8 mouse cellular contexts compared by ENCODE assay signal in genomic region chr2:30952824-30953490, GRCm38 (mm10). TPM values are rescaled to one million over a fixed set of nuclear protein-coding genes. Genes with fewer than 3 reads are reported as not detected.
A peak's percentile ranks its signal among the peaks of the same experiment; 100 is the strongest.
DNase-seq lines count a peak whose midpoint lies in the region; ATAC-seq lines count a peak whose summit lies in the region.

TSS of gene Tor1b (plus strand) at chr2:30952959.

- ATAC-seq in heart, embryonic 14.5 days (ENCODE audit: insufficient number of reproducible peaks, insufficient read depth, low FRiP score, low read depth) = peak; percentile 80
- ATAC-seq in liver, embryonic 15.5 days (ENCODE audit: insufficient read depth) = peak; percentile 77
- peak; percentile 84 for ATAC-seq in neural tube, embryonic 12.5 days (ENCODE audit: low FRiP score, low read depth)

- peak; percentile 76 to 79 for DNase-seq in CD8-positive naive resting alpha-beta T cell, adult 2 months (ENCODE audit: low read depth in 2 of 2, low spot score in 2 of 2)
- peak; percentile 49 for DNase-seq in fibroblast of lung, adult 2 months (ENCODE audit: low read depth)
- peak; percentile 90 for DNase-seq in kidney, postnatal 14 days
- DNase-seq in telencephalon, adult 2 months (ENCODE audit: low read depth, low spot score) = peak; percentile 91

- peak within 1 kb of the TSS; percentile 88 for H3K4me3 ChIP-seq in brown adipose tissue, adult 24 weeks (ENCODE audit: insufficient read depth, low read depth, low read length)
- H3K4me3 ChIP-seq in heart, embryonic 14.5 days (ENCODE audit: control insufficient read depth in 1 of 2, insufficient read depth in 1 of 2, low read depth in 1 of 2, low read length in 2 of 2) = peak within 1 kb of the TSS; percentile 70
- peak within 1 kb of the TSS; percentile 89 for H3K4me3 ChIP-seq in liver, embryonic 15.5 days (replicated peaks)
- H3K4me3 ChIP-seq in neural tube, embryonic 12.5 days = peak within 1 kb of the TSS; percentile 89

- H3K27me3 ChIP-seq in heart, embryonic 14.5 days (ENCODE audit: control insufficient read depth, insufficient read depth, low read length) = no peaks in the 10 kb centered on the region
- no peaks in the 10 kb centered on the region for H3K27me3 ChIP-seq in liver, embryonic 15.5 days
- no peaks in the 10 kb centered on the region for H3K27me3 ChIP-seq in neural tube, embryonic 12.5 days (replicated peaks)

- H3K27ac ChIP-seq in brown adipose tissue, adult 24 weeks (replicated peaks; ENCODE audit: low read depth, low read length) = peak within 1 kb of the TSS; percentile 63
- H3K27ac ChIP-seq in heart, embryonic 14.5 days (replicated peaks in 1 of 2; ENCODE audit: control insufficient read depth in 1 of 2, insufficient read depth in 1 of 2, low read depth in 2 of 2, low read length in 2 of 2) = peak within 1 kb of the TSS; percentile 60 to 67
- H3K27ac ChIP-seq in liver, embryonic 15.5 days (replicated peaks) = peak within 1 kb of the TSS; percentile 91
- H3K27ac ChIP-seq in neural tube, embryonic 12.5 days = peak within 1 kb of the TSS; percentile 28

- H3K36me3 ChIP-seq in heart, embryonic 14.5 days (ENCODE audit: control insufficient read depth, insufficient read depth, low read length) = peaks cover 29% of the 10 kb centered on the region
- H3K36me3 ChIP-seq in liver, embryonic 15.5 days (replicated peaks) = peaks cover 31% of the 10 kb centered on the region
- peaks cover 31% of the 10 kb centered on the region for H3K36me3 ChIP-seq in neural tube, embryonic 12.5 days

- peaks cover 3% of the 10 kb centered on the region; the same call in 1 of the 2 replicates for H3K4me1 ChIP-seq in brown adipose tissue, adult 24 weeks (ENCODE audit: control insufficient read depth, insufficient read depth, insufficient read length, low read length)
- H3K4me1 ChIP-seq in heart, embryonic 14.5 days (ENCODE audit: control insufficient read depth in 2 of 2, insufficient read depth in 2 of 2, low read length in 2 of 2) = peaks cover 10 to 22% of the 10 kb centered on the region in 2 experiments
- peaks cover 43% of the 10 kb centered on the region for H3K4me1 ChIP-seq in liver, embryonic 15.5 days (replicated peaks)
- H3K4me1 ChIP-seq in neural tube, embryonic 12.5 days = peaks cover 24% of the 10 kb centered on the region

- no peaks in the 10 kb centered on the region for H3K9me3 ChIP-seq in heart, embryonic 14.5 days (ENCODE audit: control insufficient read depth, low read length)
- no peaks in the 10 kb centered on the region for H3K9me3 ChIP-seq in liver, embryonic 15.5 days (replicated peaks)
- H3K9me3 ChIP-seq in neural tube, embryonic 12.5 days = no peaks in the 10 kb centered on the region

- under 1% methylated on average over 60 of the region's 60 CpGs for WGBS in heart, embryonic 14.5 days
- WGBS in liver, embryonic 15.5 days (ENCODE audit: insufficient replicate concordance) = under 1% methylated on average over 60 of the region's 60 CpGs
- under 1% methylated on average over 60 of the region's 60 CpGs for WGBS in neural tube, embryonic 12.5 days

- peak within 1 kb of the TSS; percentile 79 for H3K4me2 ChIP-seq in heart, embryonic 14.5 days (ENCODE audit: low read length)
- H3K4me2 ChIP-seq in liver, embryonic 15.5 days = peak within 1 kb of the TSS; percentile 87
- H3K4me2 ChIP-seq in neural tube, embryonic 12.5 days (replicated peaks) = peak within 1 kb of the TSS; percentile 91

- peak within 1 kb of the TSS; percentile 83 for H3K9ac ChIP-seq in heart, embryonic 14.5 days (ENCODE audit: low read length)
- H3K9ac ChIP-seq in liver, embryonic 15.5 days = peak within 1 kb of the TSS; percentile 89
- H3K9ac ChIP-seq in neural tube, embryonic 12.5 days = peak within 1 kb of the TSS; percentile 89

RNA-seq across cellular contexts. Expression of gene Tor1b, which starts in this region (rescaled TPM):
- 13.7 and 14.0 TPM in 2 replicates for polyA plus RNA-seq in brown adipose tissue, adult 24 weeks (2012; ENCODE audit: insufficient read depth, insufficient read length, missing spikeins)
- 22.4 and 26.1 TPM in 2 replicates for polyA plus RNA-seq in heart, embryonic 14.5 days (2014; fragmentation: Nextera tagmentation; extraction: Ambion mirVana)
- polyA plus RNA-seq in liver, embryonic 15.5 days (2015; fragmentation: Nextera tagmentation; extraction: Ambion mirVana) = 14.6 and 16.1 TPM in 2 replicates
- 20.4 and 20.7 TPM in 2 replicates for polyA plus RNA-seq in neural tube, embryonic 12.5 days (2016; fragmentation: Nextera tagmentation; extraction: Ambion mirVana)

Comparison
In these comparisons a context has a peak if more than half of its experiments do, and no peak if none do; other contexts are left out.
1. Peak in every context shown above with its lines: DNase-seq, ATAC-seq, H3K4me3 ChIP-seq and H3K27ac ChIP-seq.
2. H3K27ac ChIP-seq: peak in every context shown above with its lines; median percentile 91 in liver, embryonic 15.5 days; 64 in heart, embryonic 14.5 days; 63 in brown adipose tissue, adult 24 weeks; 28 in neural tube, embryonic 12.5 days.